Mouse (Mus musculus) heart, embryonic 14.5 days (tissue): ENCODE results near the gene Atf7. TPM values are rescaled to one million over a fixed set of nuclear protein-coding genes. Genes with fewer than 3 reads are reported as not detected.

ENCODE experiments used
- ATAC-seq: fragments of 200-750 bp; cut with Nextera tagmentation; 2 replicates; pipeline ENCODE4 v1.8.0; 2017; ENCODE audit warnings: low read depth, moderate TSS enrichment; ENCODE audit not compliant: insufficient number of reproducible peaks, insufficient read depth, low FRiP score
- H3K27ac ChIP-seq, 2 experiments: fragments of 200-500 bp in 1 of 2; fragments of 300-500 bp in 1 of 2; sonication (generic) in 1 of 2; replicated peaks in 1 of 2; 2 replicates each; pipeline ENCODE4 v1.5.1; 2012 to 2014; ENCODE audit warnings: low read depth in 2 of 2, low read length in 2 of 2, control low read depth in 1 of 2, mild to moderate bottlenecking in 1 of 2, mixed read lengths in 1 of 2; ENCODE audit not compliant: control insufficient read depth in 1 of 2, insufficient read depth in 1 of 2
- H3K27me3 ChIP-seq: fragments of 300-500 bp; sonication (generic); 2 replicates; pipeline ENCODE4 v1.6.1; 2014; ENCODE audit warnings: mild to moderate bottlenecking, low read length, control low read depth; ENCODE audit not compliant: control insufficient read depth, insufficient read depth
- H3K36me3 ChIP-seq: fragments of 300-500 bp; sonication (generic); 2 replicates; pipeline ENCODE4 v1.6.1; 2014; ENCODE audit warnings: mild to moderate bottlenecking, control low read depth, low read length, mixed read lengths; ENCODE audit not compliant: control insufficient read depth, insufficient read depth
- H3K4me1 ChIP-seq, 2 experiments: fragments of 200-500 bp in 1 of 2; fragments of 300-500 bp in 1 of 2; sonication (generic) in 1 of 2; 2 replicates each; pipeline ENCODE4 v1.6.1; 2012 to 2014; ENCODE audit warnings: low read length in 2 of 2, control low read depth in 1 of 2, mixed read lengths in 1 of 2; ENCODE audit not compliant: control insufficient read depth in 2 of 2, insufficient read depth in 2 of 2
- H3K4me2 ChIP-seq: fragments of 300-500 bp; sonication (generic); 2 replicates; pipeline ENCODE4 v1.6.1; 2014; ENCODE audit warnings: mild to moderate bottlenecking, low read length
- H3K4me3 ChIP-seq, 2 experiments: fragments of 200-500 bp in 1 of 2; fragments of 300-500 bp in 1 of 2; sonication (generic) in 1 of 2; 2 replicates each; pipeline ENCODE4 v1.5.1; 2012 to 2014; ENCODE audit warnings: low read length in 2 of 2, mild to moderate bottlenecking in 2 of 2, control low read depth in 1 of 2, low read depth in 1 of 2, moderate library complexity in 1 of 2; ENCODE audit not compliant: control insufficient read depth in 1 of 2, insufficient read depth in 1 of 2
- H3K9ac ChIP-seq: fragments of 300-500 bp; sonication (generic); 2 replicates; pipeline ENCODE4 v1.6.1; 2014; ENCODE audit warnings: mild to moderate bottlenecking, low read length
- H3K9me3 ChIP-seq: fragments of 300-500 bp; sonication (generic); 2 replicates; pipeline ENCODE4 v1.6.1; 2016; ENCODE audit warnings: low read length, control low read depth; ENCODE audit not compliant: control insufficient read depth
- WGBS: fragments of 180-500 bp; shearing (Covaris S2); extraction: QIAGEN DNeasy Blood & Tissue Kit; methylation state at CpG from one replicate; pipeline ENCODE4 v1.1.7; 2014; 5-methylcytosine and 5-hydroxymethylcytosine counted together
- polyA plus RNA-seq: library from polyadenylated mRNA; unstranded; fragments of >200 nt; fragmentation: Nextera tagmentation; extraction: Ambion mirVana; gene quantifications from 2 replicates; pipeline ENCODE4 v1.2.1, GENCODE M21; 2014

The Atf7 gene
- polyA plus RNA-seq, 1 experiment from 2014 or later, result 29.7 TPM

GRCm38 (mm10) chr15:102552599-102552998 is 72.7 kb downstream of the Atf7 start:
- no peaks in the 10 kb centered on the region for H3K4me1 ChIP-seq
- H3K9ac ChIP-seq, result no peak overlapping the region
- 91% methylated on average over 5 of the region's 5 CpGs for WGBS
- H3K4me2 ChIP-seq, result no peak overlapping the region
- no peaks in the 10 kb centered on the region for H3K27me3 ChIP-seq
- no peak for ATAC-seq
- H3K4me3 ChIP-seq, result no peak overlapping the region
- peaks cover 69% of the 10 kb centered on the region for H3K36me3 ChIP-seq
- H3K27ac ChIP-seq, result no peak overlapping the region
- no peaks in the 10 kb centered on the region for H3K9me3 ChIP-seq

- peak overlapping the region in 1 of 2 experiments; percentile 63; a peak in 1 of 4 replicates for H3K27ac ChIP-seq
Measured at GRCm38 (mm10) chr15:102547478-102547877, 77.8 kb downstream of the Atf7 start.

GRCm38 (mm10) chr15:102546677-102547427 is 78.4 kb downstream of the Atf7 start:
- no peaks in the 10 kb centered on the region for H3K27me3 ChIP-seq
- H3K4me2 ChIP-seq, result no peak overlapping the region
- no peak overlapping the region for H3K9ac ChIP-seq
- H3K4me3 ChIP-seq, result no peak overlapping the region
- H3K9me3 ChIP-seq, result 0 out of 2 replicates have a peak, but pooled peaks cover 2% of the 10 kb centered on the region
- 65% methylated on average over 3 of the region's 3 CpGs for WGBS
- peaks cover 2 to 13% of the 10 kb centered on the region in 2 experiments; a peak in 2 of 4 replicates for H3K4me1 ChIP-seq
- H3K36me3 ChIP-seq, result peaks cover 73% of the 10 kb centered on the region
- peak; percentile 50; the same call in 1 of the 2 replicates for ATAC-seq
- H3K27ac ChIP-seq, result peak overlapping the region; percentile 10 to 63; a peak in 3 of 4 replicates

More at GRCm38 (mm10) chr15:102547478-102547877, 77.8 kb downstream of the Atf7 start:
- no peak overlapping the region for H3K9ac ChIP-seq
- H3K4me2 ChIP-seq, result no peak overlapping the region
- WGBS, result 96% methylated on average over 3 of the region's 3 CpGs
- H3K9me3 ChIP-seq, result no peaks in the 10 kb centered on the region
- no peak overlapping the region for H3K4me3 ChIP-seq
- no peaks in the 10 kb centered on the region for H3K27me3 ChIP-seq
- ATAC-seq, result no peak
- H3K36me3 ChIP-seq, result peaks cover 73% of the 10 kb centered on the region
- peaks cover 2 to 13% of the 10 kb centered on the region in 2 experiments; a peak in 2 of 4 replicates for H3K4me1 ChIP-seq

GRCm38 (mm10) chr15:102546246-102546645 is 79.0 kb downstream of the Atf7 start:
- ATAC-seq, result no peak
- peaks cover 73% of the 10 kb centered on the region for H3K36me3 ChIP-seq
- H3K4me3 ChIP-seq, result no peak overlapping the region

GRCm38 (mm10) chr15:102544801-102545200 is 80.5 kb downstream of the Atf7 start:
- no peak for ATAC-seq
- Histone ChIP-seq H3K4me2 (no peak overlapping the region), H3K9me3 (0 out of 2 replicates have a peak, but pooled peaks cover 4% of the 10 kb centered on the region), H3K36me3 (peaks cover 80% of the 10 kb centered on the region), H3K4me1 (peaks cover 2 to 13% of the 10 kb centered on the region in 2 experiments; a peak in 2 of 4 replicates), H3K27me3 (no peaks in the 10 kb centered on the region), H3K27ac (no peak overlapping the region), H3K4me3 (no peak overlapping the region), H3K9ac (no peak overlapping the region)
- WGBS, result 94% methylated on average over 4 of the region's 4 CpGs

More at GRCm38 (mm10) chr15:102546246-102546645, 79.0 kb downstream of the Atf7 start:
- peaks cover 2 to 13% of the 10 kb centered on the region in 2 experiments; a peak in 2 of 4 replicates for H3K4me1 ChIP-seq
- H3K9me3 ChIP-seq, result 0 out of 2 replicates have a peak, but pooled peaks cover 4% of the 10 kb centered on the region
- H3K27ac ChIP-seq, result peak overlapping the region in 1 of 2 experiments; percentile 63; a peak in 1 of 4 replicates
- H3K27me3 ChIP-seq, result no peaks in the 10 kb centered on the region
- 90% methylated on average over 3 of the region's 3 CpGs for WGBS
- H3K4me2 ChIP-seq, result no peak overlapping the region
- H3K9ac ChIP-seq, result no peak overlapping the region

GRCm38 (mm10) chr15:102533926-102534325 is 91.3 kb downstream of the Atf7 start:
- Histone ChIP-seq H3K4me1 (no peaks in the 10 kb centered on the region), H3K27me3 (no peaks in the 10 kb centered on the region), H3K9ac (no peak overlapping the region), H3K9me3 (no peaks in the 10 kb centered on the region), H3K4me2 (no peak overlapping the region), H3K27ac (no peak overlapping the region), H3K36me3 (peaks cover 95% of the 10 kb centered on the region), H3K4me3 (no peak overlapping the region)
- WGBS, result 97% methylated on average over 7 of the region's 7 CpGs
- no peak for ATAC-seq

- Histone ChIP-seq H3K27me3 (no peaks in the 10 kb centered on the region), H3K36me3 (peaks cover 96% of the 10 kb centered on the region), H3K4me2 (no peak overlapping the region), H3K9ac (no peak overlapping the region), H3K9me3 (no peaks in the 10 kb centered on the region), H3K27ac (no peak overlapping the region), H3K4me3 (no peak overlapping the region), H3K4me1 (no peaks in the 10 kb centered on the region)
- WGBS, result 92% methylated on average over 3 of the region's 3 CpGs
- ATAC-seq, result no peak
Measured at GRCm38 (mm10) chr15:102532106-102532900, 93.0 kb downstream of the Atf7 start.
